Mouse (Mus musculus): ENCODE data around the gene Ankrd39. TPM values are rescaled to one million over a fixed set of nuclear protein-coding genes. Genes with fewer than 3 reads are reported as not detected.

Gene Ankrd39
- polyA plus RNA-seq, 1 experiment from 2014 or later, result 18.9 TPM

DNA sequence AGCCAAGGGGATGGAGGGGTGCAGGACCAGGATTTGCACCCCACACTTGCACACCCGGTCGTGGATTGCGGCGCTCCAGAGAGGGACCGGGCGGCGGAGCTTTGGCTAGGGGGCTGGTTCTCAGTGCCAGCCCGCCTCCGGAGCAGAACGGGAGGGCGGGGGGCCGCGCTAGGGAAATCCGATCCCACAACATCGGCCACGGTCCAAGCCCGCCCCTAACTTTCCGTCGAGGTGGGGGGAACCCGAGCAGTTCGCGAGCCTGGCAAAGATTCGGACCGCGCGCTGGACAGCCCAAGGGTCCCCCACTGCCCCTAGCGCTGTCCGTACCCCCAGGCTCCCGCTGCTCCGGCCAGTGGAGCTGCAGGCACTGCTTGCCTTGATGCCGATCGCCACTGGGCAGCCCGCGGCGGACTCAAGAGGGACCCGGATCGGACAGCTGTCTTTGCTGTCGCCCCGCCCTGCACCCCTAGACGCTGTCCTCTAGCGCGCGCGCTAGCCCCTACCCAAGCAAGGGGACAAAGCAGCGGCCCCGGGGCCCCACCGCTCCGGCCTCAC lies 10.3 kb upstream of the Ankrd39 start:
- Histone ChIP-seq H3K4me3 (peak overlapping the region; percentile 96), H3K4me1 (peaks cover 72% of the 10 kb centered on the region), H3K27ac (replicated peaks) (peak overlapping the region; percentile 100), H3K27me3 (replicated peaks; ENCODE audit: low read depth, poor library complexity, severe bottlenecking) (peaks cover 9% of the 10 kb centered on the region; the same call in 1 of the 2 replicates), H3K36me3 (replicated peaks) (peaks cover 34% of the 10 kb centered on the region), H3K9me3 (no peaks in the 10 kb centered on the region)
- under 1% methylated on average over 48 of the region's 48 CpGs for WGBS
- peak; percentile 91 for DNase-seq (ENCODE audit: low spot score)

DNA sequence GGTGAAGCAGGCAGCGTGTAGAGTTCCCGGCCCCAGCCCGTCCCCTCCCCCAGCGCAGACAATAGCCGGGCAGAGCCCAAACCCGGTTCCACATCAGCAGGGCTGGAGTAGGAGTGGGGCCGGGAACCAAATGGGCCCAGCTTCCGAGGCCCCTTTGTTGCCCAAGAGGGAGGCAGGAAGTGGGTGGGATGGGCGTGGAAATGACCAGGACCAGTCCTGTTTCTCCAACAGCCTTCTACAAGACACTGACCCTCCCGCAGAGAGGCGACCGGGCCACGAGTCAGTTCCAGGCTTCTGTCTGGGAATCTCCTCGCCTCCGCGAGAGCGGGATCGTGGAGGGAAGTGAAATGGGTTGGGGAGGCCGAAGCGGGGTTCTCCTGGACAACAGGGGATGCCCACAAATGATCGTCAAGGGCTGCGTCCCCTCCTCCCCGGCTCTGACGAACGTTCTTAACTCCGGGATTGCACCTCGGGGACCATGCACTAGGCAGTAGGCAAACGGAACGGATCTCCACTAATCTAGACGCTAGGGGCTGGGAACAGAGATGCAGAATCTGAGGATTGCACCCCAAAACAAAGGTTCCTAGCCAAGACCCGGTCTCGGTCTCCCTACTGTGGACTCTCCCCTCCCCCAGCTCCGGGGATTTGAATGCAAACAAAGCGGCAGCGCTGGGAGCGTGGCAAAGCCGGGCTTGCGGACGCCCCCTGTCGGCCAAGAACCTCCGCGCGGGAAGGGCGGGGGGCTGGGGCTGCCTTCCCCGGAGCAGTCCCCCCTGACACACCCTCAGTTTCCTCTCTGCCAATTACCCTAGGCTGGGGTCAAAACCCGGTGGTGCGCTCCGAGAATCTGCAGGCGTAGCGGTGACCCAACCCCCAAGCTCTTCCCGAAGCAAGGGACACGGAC lies 9.6 kb upstream of the Ankrd39 start:
- Histone ChIP-seq H3K4me1 (peaks cover 64% of the 10 kb centered on the region), H3K36me3 (replicated peaks) (peaks cover 41% of the 10 kb centered on the region), H3K27me3 (replicated peaks; ENCODE audit: low read depth, poor library complexity, severe bottlenecking) (peaks cover 9% of the 10 kb centered on the region; the same call in 1 of the 2 replicates), H3K27ac (replicated peaks) (peak overlapping the region; percentile 100), H3K4me3 (peak overlapping the region; percentile 96), H3K9me3 (no peaks in the 10 kb centered on the region)
- under 1% methylated on average over 52 of the region's 52 CpGs for WGBS
- peak; percentile 98 for DNase-seq (ENCODE audit: low spot score)

DNA sequence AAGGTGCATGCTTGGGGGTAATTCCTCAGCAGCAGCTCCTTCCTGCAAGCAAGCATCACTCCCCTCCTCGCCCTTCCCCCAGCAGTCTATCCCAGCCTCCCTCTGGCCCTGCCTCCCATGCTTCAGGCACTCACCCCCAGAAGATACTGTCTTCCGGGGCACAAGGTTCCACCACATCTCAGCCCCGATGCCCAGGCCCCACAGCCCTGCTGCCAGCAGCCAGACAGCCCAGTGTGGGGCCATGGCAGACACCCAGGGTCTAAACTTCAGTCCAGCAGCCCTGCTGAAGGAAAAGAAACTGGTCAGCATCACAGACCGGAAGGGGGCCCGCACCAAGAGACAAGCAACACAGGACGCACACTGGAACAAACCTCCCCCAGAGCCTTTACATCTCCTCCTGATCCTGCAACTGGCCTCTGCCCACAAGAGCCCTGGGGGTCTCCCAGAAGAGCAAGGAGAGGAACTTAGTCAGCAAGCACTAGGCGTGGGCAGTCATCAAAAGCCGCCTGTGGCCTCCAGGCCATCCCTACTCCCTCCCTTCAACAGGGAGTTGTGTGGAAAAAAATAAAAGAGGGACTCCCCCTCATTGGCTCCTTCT lies 8.7 kb upstream of the Ankrd39 start:
- Histone ChIP-seq H3K36me3 (replicated peaks) (peaks cover 50% of the 10 kb centered on the region), H3K27ac (replicated peaks) (peak overlapping the region; percentile 100), H3K4me1 (peaks cover 57% of the 10 kb centered on the region), H3K27me3 (replicated peaks; ENCODE audit: low read depth, poor library complexity, severe bottlenecking) (peaks cover 9% of the 10 kb centered on the region; the same call in 1 of the 2 replicates), H3K9me3 (no peaks in the 10 kb centered on the region), H3K4me3 (peak overlapping the region; percentile 96)
- WGBS, result 5% methylated on average over 8 of the region's 8 CpGs
- DNase-seq (ENCODE audit: low spot score), result peak; percentile 64

DNA sequence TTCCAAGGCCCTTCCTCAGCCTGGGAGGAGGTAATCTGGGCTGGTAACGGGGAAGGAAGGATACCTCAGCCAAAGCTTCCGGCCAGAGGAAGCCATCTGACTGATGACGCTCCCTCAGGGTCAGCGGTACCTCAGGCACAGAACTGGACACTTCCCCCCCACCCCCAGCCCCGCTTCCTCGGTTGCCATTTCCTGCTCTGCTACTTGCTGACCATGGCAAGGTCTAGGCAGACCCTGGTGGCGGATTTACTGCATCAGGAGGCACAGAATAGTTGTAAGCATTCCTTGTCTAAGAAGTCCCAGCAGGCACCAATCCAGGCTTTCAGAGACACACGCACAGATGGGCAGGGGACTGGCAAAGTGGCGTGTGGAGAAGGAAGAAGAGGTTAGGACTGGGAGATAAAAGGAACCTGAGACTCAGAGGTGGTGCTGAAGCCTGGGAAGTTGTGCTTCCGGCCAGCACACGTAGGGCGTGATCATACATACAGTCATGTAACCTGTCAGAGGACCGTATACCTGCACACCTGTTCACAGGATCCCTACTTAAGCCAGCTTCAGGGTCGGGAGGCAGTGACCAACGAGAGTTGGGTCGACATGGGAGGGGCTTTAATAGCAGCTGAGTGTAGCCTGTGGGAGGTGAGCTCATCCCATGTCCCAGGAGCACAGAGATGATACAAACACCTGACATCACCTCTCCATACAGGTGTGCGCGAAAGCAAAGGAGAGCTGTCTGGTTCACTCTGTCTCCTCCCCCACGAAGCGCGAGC lies 7.6 kb upstream of the Ankrd39 start:
- DNase-seq (ENCODE audit: low spot score), result no peak
- 72% methylated on average over 21 of the region's 21 CpGs for WGBS
- Histone ChIP-seq H3K4me1 (peaks cover 60% of the 10 kb centered on the region), H3K36me3 (replicated peaks) (peaks cover 61% of the 10 kb centered on the region), H3K4me3 (peak overlapping the region; percentile 96), H3K27me3 (replicated peaks; ENCODE audit: low read depth, poor library complexity, severe bottlenecking) (peaks cover 6% of the 10 kb centered on the region; the same call in 1 of the 2 replicates), H3K27ac (replicated peaks) (peak overlapping the region; percentile 100), H3K9me3 (no peaks in the 10 kb centered on the region)

DNA sequence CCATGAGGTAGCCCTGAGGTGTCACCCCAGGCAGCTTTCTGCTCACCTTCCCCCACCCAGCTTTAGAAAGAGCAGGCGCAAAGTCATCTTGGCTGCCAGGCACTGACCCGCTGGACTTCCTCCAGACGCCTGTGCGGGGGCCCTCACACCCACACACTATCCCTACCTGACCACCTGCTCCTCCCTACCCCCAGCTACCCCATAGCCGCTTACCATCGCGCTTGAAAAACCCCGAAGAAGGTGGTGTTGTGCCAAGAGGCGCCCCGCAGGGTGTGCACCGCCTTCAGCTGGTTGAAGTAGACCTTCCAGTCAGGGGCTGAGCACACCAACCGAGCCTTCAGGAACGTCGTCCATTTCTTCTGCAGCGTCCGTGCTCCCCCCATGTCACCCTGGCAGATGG lies 5.3 kb upstream of the Ankrd39 start:
- no peak for DNase-seq (ENCODE audit: low spot score)
- H3K36me3 ChIP-seq (replicated peaks), result peaks cover 80% of the 10 kb centered on the region

DNA sequence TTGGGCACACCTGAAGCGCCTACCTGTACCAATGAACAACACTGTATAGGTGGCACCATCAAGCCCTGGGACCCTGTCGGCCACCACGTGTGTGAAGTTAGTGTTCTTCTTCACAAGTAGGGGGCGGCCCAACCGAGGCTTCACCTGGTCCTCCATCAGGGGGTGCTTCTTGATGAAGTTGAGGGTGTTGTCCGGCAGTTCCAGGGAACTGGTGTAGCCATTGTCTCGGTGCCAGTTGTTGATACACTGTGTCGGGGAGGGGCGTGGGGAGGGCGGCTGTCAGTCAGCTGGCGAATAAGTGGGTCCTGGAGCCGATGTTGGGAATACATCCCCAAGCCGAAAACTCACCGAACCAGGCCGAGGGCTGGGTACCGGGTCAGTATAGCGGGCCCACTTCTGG lies 4.7 kb upstream of the Ankrd39 start:
- Histone ChIP-seq H3K27ac (replicated peaks) (no peak overlapping the region), H3K36me3 (replicated peaks) (peaks cover 80% of the 10 kb centered on the region), H3K4me3 (no peak overlapping the region), H3K27me3 (replicated peaks; ENCODE audit: low read depth, poor library complexity, severe bottlenecking) (no peaks in the 10 kb centered on the region), H3K4me1 (peaks cover 69% of the 10 kb centered on the region), H3K9me3 (no peaks in the 10 kb centered on the region)
- DNase-seq (ENCODE audit: low spot score), result no peak
- 88% methylated on average over 17 of the region's 17 CpGs for WGBS

More for the DNA sequence above, 5.3 kb upstream of the Ankrd39 start:
- H3K27ac ChIP-seq (replicated peaks), result no peak overlapping the region
- H3K4me3 ChIP-seq, result no peak overlapping the region
- no peaks in the 10 kb centered on the region for H3K9me3 ChIP-seq
- 92% methylated on average over 16 of the region's 16 CpGs for WGBS
- peaks cover 64% of the 10 kb centered on the region for H3K4me1 ChIP-seq
- H3K27me3 ChIP-seq (replicated peaks; ENCODE audit: low read depth, poor library complexity, severe bottlenecking), result no peaks in the 10 kb centered on the region

DNA sequence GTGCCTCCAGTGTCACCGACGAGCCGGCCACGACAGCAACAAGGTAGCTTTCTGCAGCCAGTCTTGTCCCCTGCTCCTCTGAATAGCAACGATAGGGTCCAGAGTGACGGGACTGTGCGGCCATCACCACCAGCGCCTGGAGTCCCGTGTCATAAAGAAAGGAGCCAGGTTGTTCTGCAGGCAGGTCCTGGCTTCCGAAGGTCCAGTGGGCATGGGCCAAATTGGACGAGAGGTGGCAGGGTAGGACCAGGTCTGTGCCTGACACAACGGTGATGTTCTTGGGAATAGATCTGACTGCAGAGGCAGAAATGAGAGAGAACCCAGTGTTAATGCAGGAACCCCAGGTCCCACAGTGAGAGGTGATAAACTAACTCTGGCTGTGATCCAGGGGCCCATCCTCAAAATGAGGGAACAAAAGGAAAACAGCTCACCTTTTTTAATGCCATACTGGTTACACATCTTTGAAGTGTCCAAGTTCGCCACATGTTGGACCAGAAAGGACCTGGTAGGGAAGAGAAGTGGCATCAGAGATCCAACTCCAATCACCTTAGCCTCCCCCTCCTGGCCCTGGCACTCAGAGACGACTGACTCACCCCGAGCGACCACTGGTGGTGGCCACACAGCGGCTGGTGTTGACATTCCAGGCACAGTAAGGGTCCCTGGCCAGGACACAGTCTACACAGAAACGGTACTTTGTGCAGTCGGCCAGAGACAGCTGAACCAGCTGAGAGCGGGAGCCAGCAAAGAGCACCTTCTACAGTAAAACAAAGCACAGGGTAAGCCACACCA lies 3.0 kb upstream of the Ankrd39 start:
- peaks cover 74% of the 10 kb centered on the region for H3K36me3 ChIP-seq (replicated peaks)
- peaks cover 73% of the 10 kb centered on the region for H3K4me1 ChIP-seq

DNA sequence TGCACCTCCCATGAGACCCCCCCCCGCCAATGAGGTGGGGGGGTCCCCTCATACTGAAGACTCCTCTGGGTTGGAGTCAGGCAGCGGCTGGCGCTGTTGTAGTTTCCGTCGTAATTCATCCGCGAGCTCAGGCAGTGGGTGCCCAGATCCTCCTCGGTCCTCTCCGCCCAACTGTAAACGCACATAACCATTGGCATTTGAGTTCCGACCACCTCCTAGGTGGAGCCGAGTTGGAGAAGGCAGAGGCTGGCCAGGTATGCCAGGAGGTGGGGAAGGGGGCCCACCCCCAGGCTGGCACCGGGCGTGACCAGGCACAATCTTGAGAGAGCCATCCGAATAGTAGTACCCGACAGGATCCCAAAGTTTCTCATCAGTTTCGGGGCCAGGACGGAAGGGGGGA lies 2.2 kb upstream of the Ankrd39 start:
- WGBS, result 89% methylated on average over 18 of the region's 18 CpGs
- no peaks in the 10 kb centered on the region for H3K9me3 ChIP-seq
- H3K27ac ChIP-seq (replicated peaks), result no peak overlapping the region
- H3K4me1 ChIP-seq, result peaks cover 65% of the 10 kb centered on the region
- DNase-seq (ENCODE audit: low spot score), result no peak
- H3K36me3 ChIP-seq (replicated peaks), result peaks cover 66% of the 10 kb centered on the region
- H3K4me3 ChIP-seq, result peak overlapping the region; percentile 0; the same call in 1 of the 2 replicates
- no peaks in the 10 kb centered on the region for H3K27me3 ChIP-seq (replicated peaks; ENCODE audit: low read depth, poor library complexity, severe bottlenecking)

More for the DNA sequence above, 3.0 kb upstream of the Ankrd39 start:
- Histone ChIP-seq H3K27ac (replicated peaks) (no peak overlapping the region), H3K4me3 (peak overlapping the region; percentile 0; the same call in 1 of the 2 replicates), H3K27me3 (replicated peaks; ENCODE audit: low read depth, poor library complexity, severe bottlenecking) (no peaks in the 10 kb centered on the region), H3K9me3 (no peaks in the 10 kb centered on the region)
- no peak for DNase-seq (ENCODE audit: low spot score)
- 79% methylated on average over 20 of the region's 20 CpGs for WGBS

DNA sequence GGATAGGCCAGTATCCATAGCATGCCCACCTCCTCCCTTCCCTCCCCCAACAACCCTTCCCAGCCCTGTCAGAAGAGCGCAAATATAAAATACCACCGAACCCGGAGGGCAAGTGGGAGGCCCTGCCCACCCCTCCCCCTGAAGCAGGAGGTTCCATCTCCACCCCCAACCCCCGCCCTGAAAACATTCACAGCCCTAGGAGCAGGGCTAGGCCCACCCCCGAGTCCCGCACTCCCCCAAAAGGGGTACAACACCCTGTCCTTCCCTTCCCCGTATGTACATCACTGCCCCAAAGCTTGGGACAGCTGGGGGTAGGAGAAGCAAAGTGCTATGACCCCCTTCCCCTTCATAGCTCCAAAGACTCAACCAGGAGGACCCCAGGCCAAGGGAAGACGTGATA lies 1.5 kb upstream of the Ankrd39 start:
- Histone ChIP-seq H3K27me3 (replicated peaks; ENCODE audit: low read depth, poor library complexity, severe bottlenecking) (no peaks in the 10 kb centered on the region), H3K4me1 (peaks cover 58% of the 10 kb centered on the region), H3K9me3 (no peaks in the 10 kb centered on the region), H3K27ac (replicated peaks) (no peak overlapping the region), H3K36me3 (replicated peaks) (peaks cover 59% of the 10 kb centered on the region), H3K4me3 (peak overlapping the region; percentile 30; the same call in 1 of the 2 replicates)
- 56% methylated on average over 8 of the region's 8 CpGs for WGBS
- DNase-seq (ENCODE audit: low spot score), result no peak

DNA sequence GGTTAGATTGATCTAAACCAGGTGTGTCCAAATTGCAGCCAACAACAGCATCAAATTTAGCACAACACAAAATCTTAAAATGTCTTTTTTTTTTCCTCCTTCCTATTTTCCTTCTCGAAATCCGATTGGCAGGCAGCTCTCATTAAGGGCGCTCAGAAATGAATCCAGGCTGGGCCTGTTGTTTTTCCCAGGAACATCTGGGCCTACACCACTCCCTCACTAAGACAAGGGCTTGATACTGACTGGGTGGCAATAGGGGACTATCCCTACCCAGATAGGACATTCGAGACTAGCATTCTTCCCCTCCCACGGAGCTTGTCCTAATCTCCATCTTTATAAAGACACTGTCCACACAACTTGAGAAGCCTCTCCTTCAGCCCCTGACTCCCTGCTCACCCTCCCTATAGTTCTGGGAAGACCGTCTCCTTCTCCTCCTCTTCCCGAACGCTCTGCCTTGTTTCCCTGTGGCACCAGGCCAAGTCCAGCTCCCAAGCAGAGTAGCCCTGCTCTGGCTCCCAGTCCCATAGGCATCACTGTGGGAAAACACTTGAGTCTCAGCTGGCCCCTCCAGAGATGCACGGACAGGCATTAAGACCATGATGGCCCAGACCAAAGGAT lies 845 bp upstream of the Ankrd39 start:
- H3K27me3 ChIP-seq (replicated peaks; ENCODE audit: low read depth, poor library complexity, severe bottlenecking), result no peaks in the 10 kb centered on the region
- H3K4me1 ChIP-seq, result peaks cover 55% of the 10 kb centered on the region
- H3K4me3 ChIP-seq, result peak overlapping the region; percentile 72; the same call in 1 of the 2 replicates
- DNase-seq (ENCODE audit: low spot score), result peak; percentile 30
- H3K36me3 ChIP-seq (replicated peaks), result peaks cover 52% of the 10 kb centered on the region
- WGBS, result 48% methylated on average over 9 of the region's 9 CpGs
- no peaks in the 10 kb centered on the region for H3K9me3 ChIP-seq
- H3K27ac ChIP-seq (replicated peaks), result peak overlapping the region; percentile 89
